Comparison of ENCODE assay signal across 12 mouse cellular contexts in genomic region chr3:20304758-20305352, GRCm38 (mm10). TPM values are rescaled to one million over a fixed set of nuclear protein-coding genes. Genes with fewer than 3 reads are reported as not detected.
DNase-seq lines count a peak whose midpoint lies in the region; ATAC-seq and TF ChIP-seq lines count a peak whose summit lies in the region.
"Had no signal": no experiment of that assay in that cellular context is flagged by ENCODE, and none has a peak within 500 bp of the region (broad histone marks: within the 10 kb centered on the region; RNA-seq: fewer than 3 reads in every experiment).

No protein-coding gene starts in this region.

- H3K27ac ChIP-seq in embryonic facial prominence, embryonic 14.5 days (replicated peaks; ENCODE audit: low read depth, low read length): no peak overlapping the region
- H3K27ac ChIP-seq in embryonic facial prominence, embryonic 10.5 days (replicated peaks): no peak overlapping the region
- no peak overlapping the region for H3K27ac ChIP-seq in stomach, embryonic 15.5 days
- H3K27ac ChIP-seq in stomach, postnatal 0 days (replicated peaks): no peak overlapping the region
- H3K27ac ChIP-seq in lung, embryonic 16.5 days (ENCODE audit: low read length): no peak overlapping the region
- H3K27ac ChIP-seq: heart, adult 2 months; midbrain, embryonic 10.5 days had no signal

- H3K36me3 ChIP-seq in embryonic facial prominence, embryonic 14.5 days (ENCODE audit: control insufficient read depth, insufficient read depth, low read length): no peaks in the 10 kb centered on the region
- H3K36me3 ChIP-seq in embryonic facial prominence, embryonic 10.5 days (replicated peaks): no peaks in the 10 kb centered on the region
- H3K36me3 ChIP-seq in stomach, embryonic 15.5 days: no peaks in the 10 kb centered on the region
- H3K36me3 ChIP-seq in stomach, postnatal 0 days (ENCODE audit: control insufficient read depth, insufficient read depth, low read length): no peaks in the 10 kb centered on the region
- H3K36me3 ChIP-seq in lung, embryonic 16.5 days (ENCODE audit: control insufficient read depth, insufficient read depth, low read length): no peaks in the 10 kb centered on the region
- H3K36me3 ChIP-seq: midbrain, embryonic 10.5 days had no signal

- H3K9ac ChIP-seq in embryonic facial prominence, embryonic 14.5 days (ENCODE audit: low read depth, low read length): no peak overlapping the region
- no peak overlapping the region for H3K9ac ChIP-seq in stomach, embryonic 15.5 days
- H3K9ac ChIP-seq in stomach, postnatal 0 days (ENCODE audit: low read length): no peak overlapping the region
- H3K9ac ChIP-seq in lung, embryonic 16.5 days (ENCODE audit: low read length): no peak overlapping the region

- no peak overlapping the region for H3K4me3 ChIP-seq in embryonic facial prominence, embryonic 14.5 days (ENCODE audit: low read depth, low read length)
- H3K4me3 ChIP-seq in embryonic facial prominence, embryonic 10.5 days: no peak overlapping the region
- no peak overlapping the region for H3K4me3 ChIP-seq in stomach, embryonic 15.5 days (replicated peaks)
- no peak overlapping the region for H3K4me3 ChIP-seq in stomach, postnatal 0 days (ENCODE audit: low read depth, low read length)
- no peak overlapping the region for H3K4me3 ChIP-seq in lung, embryonic 16.5 days (ENCODE audit: low read length)
- H3K4me3 ChIP-seq: heart, adult 2 months; midbrain, embryonic 10.5 days had no signal

- peak; percentile 30 for DNase-seq in embryonic facial prominence, embryonic 14.5 days (ENCODE audit: low spot score)
- DNase-seq in embryonic facial prominence, embryonic 10.5 days (ENCODE audit: low spot score): no peak
- DNase-seq in stomach, postnatal 0 days (ENCODE audit: low spot score): no peak
- peak; percentile 16 for DNase-seq in thymus, postnatal 4 days
- no peak for DNase-seq in retina, postnatal 1 day
- DNase-seq: cerebellum, adult 18-20 months had no signal

- H3K4me1 ChIP-seq in embryonic facial prominence, embryonic 14.5 days (ENCODE audit: control insufficient read depth, insufficient read depth, low read length): no peaks in the 10 kb centered on the region
- H3K4me1 ChIP-seq in embryonic facial prominence, embryonic 10.5 days: no peaks in the 10 kb centered on the region
- no peaks in the 10 kb centered on the region for H3K4me1 ChIP-seq in stomach, embryonic 15.5 days
- H3K4me1 ChIP-seq in stomach, postnatal 0 days (replicated peaks; ENCODE audit: control insufficient read depth, insufficient read depth): no peaks in the 10 kb centered on the region
- H3K4me1 ChIP-seq in lung, embryonic 16.5 days (replicated peaks; ENCODE audit: control insufficient read depth, insufficient read depth, low read length): no peaks in the 10 kb centered on the region
- H3K4me1 ChIP-seq: midbrain, embryonic 10.5 days had no signal

- no peak for ATAC-seq in embryonic facial prominence, embryonic 14.5 days (ENCODE audit: low read depth)
- peak; percentile 58; the same call in 1 of the 2 replicates for ATAC-seq in stomach, embryonic 15.5 days (ENCODE audit: insufficient read depth, low FRiP score, low read depth)
- no peak for ATAC-seq in stomach, postnatal 0 days (ENCODE audit: low FRiP score, low TSS enrichment)
- 0 out of 2 replicates have a peak, but pooled peaks have one; percentile 10 for ATAC-seq in lung, embryonic 16.5 days (ENCODE audit: low read depth)
- no peak for ATAC-seq in cerebellum, adult (ENCODE audit: insufficient number of reproducible peaks, low FRiP score, low TSS enrichment)

- H3K4me2 ChIP-seq in embryonic facial prominence, embryonic 14.5 days (ENCODE audit: low read depth, low read length): no peak overlapping the region
- no peak overlapping the region for H3K4me2 ChIP-seq in stomach, embryonic 15.5 days
- H3K4me2 ChIP-seq in stomach, postnatal 0 days (replicated peaks; ENCODE audit: low read depth): no peak overlapping the region
- no peak overlapping the region for H3K4me2 ChIP-seq in lung, embryonic 16.5 days (ENCODE audit: low read depth, low read length)

- no peak for TF ChIP-seq EP300 in stomach, postnatal 0 days (optimal IDR thresholded peaks at IDR 0.05)

- no peak for TF ChIP-seq CTCF in stomach, postnatal 0 days (IDR thresholded peaks at IDR 0.05; ENCODE audit: low read depth)

- H3K27me3 ChIP-seq in embryonic facial prominence, embryonic 14.5 days (replicated peaks; ENCODE audit: control insufficient read depth, insufficient read depth, low read length): no peaks in the 10 kb centered on the region
- H3K27me3 ChIP-seq in embryonic facial prominence, embryonic 10.5 days (replicated peaks; ENCODE audit: low read depth, poor library complexity, severe bottlenecking): no peaks in the 10 kb centered on the region
- no peaks in the 10 kb centered on the region for H3K27me3 ChIP-seq in stomach, embryonic 15.5 days (replicated peaks)
- H3K27me3 ChIP-seq in stomach, postnatal 0 days (ENCODE audit: control insufficient read depth, insufficient read depth, low read length): no peaks in the 10 kb centered on the region
- no peaks in the 10 kb centered on the region for H3K27me3 ChIP-seq in lung, embryonic 16.5 days (ENCODE audit: control insufficient read depth, insufficient read depth, low read depth, low read length)

- no peaks in the 10 kb centered on the region for H3K9me3 ChIP-seq in embryonic facial prominence, embryonic 14.5 days (ENCODE audit: control insufficient read depth, low read length)
- H3K9me3 ChIP-seq in embryonic facial prominence, embryonic 10.5 days: no peaks in the 10 kb centered on the region
- H3K9me3 ChIP-seq in stomach, embryonic 15.5 days: no peaks in the 10 kb centered on the region
- no peaks in the 10 kb centered on the region for H3K9me3 ChIP-seq in stomach, postnatal 0 days (ENCODE audit: control insufficient read depth, low read length)
- H3K9me3 ChIP-seq in lung, embryonic 16.5 days (ENCODE audit: control insufficient read depth, low read length): no peaks in the 10 kb centered on the region
- H3K9me3 ChIP-seq: midbrain, embryonic 10.5 days had no signal

- 31% methylated on average over 2 of the region's 2 CpGs for WGBS in embryonic facial prominence, embryonic 14.5 days
- WGBS in embryonic facial prominence, embryonic 10.5 days: 59% methylated on average over 2 of the region's 2 CpGs
- 48% methylated on average over 2 of the region's 2 CpGs for WGBS in stomach, embryonic 15.5 days
- WGBS in stomach, postnatal 0 days: 49% methylated on average over 2 of the region's 2 CpGs
- WGBS in lung, embryonic 16.5 days: 49% methylated on average over 2 of the region's 2 CpGs

RNA-seq across cellular contexts. Expression of gene Cpb1, which starts 29.3 kb away (rescaled TPM):
- polyA plus RNA-seq in embryonic facial prominence, embryonic 14.5 days (2014; fragmentation: Nextera tagmentation; extraction: Ambion mirVana): 0.43 and 0.87 TPM in 2 replicates
- polyA plus RNA-seq in embryonic facial prominence, embryonic 10.5 days (2016; fragmentation: Nextera tagmentation; extraction: Ambion mirVana): not detected in 2 replicates
- 88.0 and 101 TPM in 2 replicates for polyA plus RNA-seq in stomach, embryonic 15.5 days (2015; fragmentation: Nextera tagmentation; extraction: Ambion mirVana)
- polyA plus RNA-seq in stomach, postnatal 0 days (2015; fragmentation: Nextera tagmentation; extraction: Ambion mirVana): 3.5 and 3.8 TPM in 2 replicates
- 2.0 and 2.9 TPM in 2 replicates for polyA plus RNA-seq in lung, embryonic 16.5 days (2015; fragmentation: Nextera tagmentation; extraction: Ambion mirVana)
- polyA plus RNA-seq: C2C12; heart, adult 2 months had no signal

Comparison
In these comparisons a context has a peak if more than half of its experiments do, and no peak if none do; other contexts are left out.
1. ATAC-seq: peak in stomach, embryonic 15.5 days (single experiment) and lung, embryonic 16.5 days (single experiment); none in embryonic facial prominence, embryonic 14.5 days (single experiment), stomach, postnatal 0 days (single experiment) and cerebellum, adult (single experiment).
2. DNase-seq: peak in embryonic facial prominence, embryonic 14.5 days (single experiment) and thymus, postnatal 4 days (single experiment); none in embryonic facial prominence, embryonic 10.5 days (single experiment), stomach, postnatal 0 days (single experiment) and retina, postnatal 1 day (single experiment).
3. RNA of gene Cpb1, which starts 29.3 kb away (polyA plus RNA-seq): 88.0 to 101 TPM in stomach, embryonic 15.5 days; 3.5 to 3.8 TPM in stomach, postnatal 0 days, 2.0 to 2.9 TPM in lung, embryonic 16.5 days, 0.43 to 0.87 TPM in embryonic facial prominence, embryonic 14.5 days and not detected in embryonic facial prominence, embryonic 10.5 days; every median in the first group is over 10 times any median in the second.